Mouse (Mus musculus) spleen, adult 2 months (tissue): Measurements from ENCODE around the gene 1810062G17Rik.

Experiments
- CTCF ChIP-seq: fragments of 200-500 bp; IDR thresholded peaks from 2 replicates; pipeline ENCODE4 v1.5.1; 2011; ENCODE audit warnings: mild to moderate bottlenecking, inconsistent platforms; ENCODE audit not compliant: insufficient read depth, insufficient read length, insufficient replicate concordance; ENCODE audit errors: extremely low read depth
- POLR2A ChIP-seq: fragments of 200-500 bp; IDR thresholded peaks from 2 replicates; pipeline ENCODE4 v1.6.1; 2011; ENCODE audit warnings: low read depth, low read length, inconsistent platforms

GRCm38 (mm10) chr3:36530345-36530744 lies 54.6 kb downstream of the 1810062G17Rik start:
- TF ChIP-seq CTCF, result no peak
- TF ChIP-seq POLR2A, result no peak
